Mouse (Mus musculus) forebrain, embryonic 15.5 days (tissue): ENCODE data around the gene Tbcc. TPM values are rescaled to one million over a fixed set of nuclear protein-coding genes. Genes with fewer than 3 reads are reported as not detected.

Source experiments
- ATAC-seq: fragments of 200-750 bp; cut with Nextera tagmentation; replicated peaks from 2 replicates; pipeline ENCODE4 v1.8.0; 2017; ENCODE audit warnings: mild to moderate bottlenecking, moderate TSS enrichment, moderate library complexity
- H3K27ac ChIP-seq: fragments of 300-500 bp; sonication (generic); replicated peaks from 2 replicates; pipeline ENCODE4 v1.5.1; 2015; ENCODE audit warnings: mild to moderate bottlenecking, inconsistent platforms
- H3K27me3 ChIP-seq: fragments of 300-500 bp; sonication (generic); 2 replicates; pipeline ENCODE4 v1.6.1; 2015; ENCODE audit warnings: inconsistent platforms
- H3K36me3 ChIP-seq: fragments of 300-500 bp; sonication (generic); 2 replicates; pipeline ENCODE4 v1.6.1; 2015; ENCODE audit warnings: mild to moderate bottlenecking, inconsistent platforms
- H3K4me1 ChIP-seq: fragments of 300-500 bp; sonication (generic); 2 replicates; pipeline ENCODE4 v1.6.1; 2015; ENCODE audit warnings: inconsistent platforms
- H3K4me2 ChIP-seq: fragments of 300-500 bp; sonication (generic); replicated peaks from 2 replicates; pipeline ENCODE4 v1.6.1; 2015; ENCODE audit warnings: mild to moderate bottlenecking, inconsistent platforms
- H3K4me3 ChIP-seq: fragments of 300-500 bp; sonication (generic); 2 replicates; pipeline ENCODE4 v1.5.1; 2015; ENCODE audit warnings: mild to moderate bottlenecking, inconsistent platforms
- H3K9ac ChIP-seq: fragments of 300-500 bp; sonication (generic); replicated peaks from 2 replicates; pipeline ENCODE4 v1.6.1; 2015; ENCODE audit warnings: mild to moderate bottlenecking, inconsistent platforms
- H3K9me3 ChIP-seq: fragments of 300-500 bp; sonication (generic); 2 replicates; pipeline ENCODE4 v1.6.1; 2016; ENCODE audit warnings: inconsistent platforms
- WGBS: fragments of 180-500 bp; shearing (Covaris S2); methylation state at CpG from one replicate; pipeline ENCODE4 v1.1.7; 2015; ENCODE audit warnings: mixed read lengths; 5-methylcytosine and 5-hydroxymethylcytosine counted together
- polyA plus RNA-seq: library from polyadenylated mRNA; unstranded; fragments of >200 nt; fragmentation: Nextera tagmentation; extraction: Ambion mirVana; gene quantifications from 2 replicates; pipeline ENCODE4 v1.2.1, GENCODE M21; 2015

The Tbcc gene
- polyA plus RNA-seq, 1 experiment from 2014 or later: 65.9 TPM

DNA sequence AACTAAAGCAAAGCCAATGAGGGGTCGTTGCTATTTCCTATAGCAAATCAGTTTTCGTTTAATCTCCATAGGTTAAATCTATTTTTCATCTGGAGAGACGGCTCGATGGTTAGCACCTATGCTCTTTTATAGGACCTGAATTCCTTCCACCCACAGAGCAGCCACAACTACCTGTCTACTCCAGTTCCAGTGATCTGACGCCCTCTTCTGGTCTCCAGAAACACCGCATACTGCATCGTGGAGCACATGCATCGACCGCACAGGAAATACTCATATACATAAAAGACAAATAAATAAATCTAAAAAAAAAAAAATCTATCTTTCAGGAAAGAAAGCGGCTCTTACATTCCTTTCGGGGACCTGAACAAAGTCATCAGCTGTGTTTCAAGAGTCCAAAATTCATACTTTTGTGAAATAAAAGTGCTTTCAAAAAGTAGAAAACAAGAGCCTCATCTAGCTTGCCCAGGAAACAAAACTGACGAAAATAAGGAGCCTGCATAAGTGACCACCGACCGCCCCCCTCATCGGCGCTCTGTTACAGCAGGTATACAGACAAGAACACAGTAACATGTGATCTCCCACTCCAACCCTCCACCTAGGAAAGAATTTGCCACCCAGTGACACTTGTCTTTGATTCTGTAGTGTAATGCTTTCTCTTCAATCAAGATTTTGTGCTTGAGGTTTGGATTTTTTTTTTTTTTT, 1.8 kb upstream of the Tbcc start:
- no peak for ATAC-seq
- peak overlapping the region; percentile 91 for H3K4me3 ChIP-seq
- no peaks in the 10 kb centered on the region for H3K9me3 ChIP-seq
- H3K36me3 ChIP-seq: peaks cover 2% of the 10 kb centered on the region; the same call in 1 of the 2 replicates
- H3K4me2 ChIP-seq: peak overlapping the region; percentile 71
- peaks cover 39% of the 10 kb centered on the region for H3K4me1 ChIP-seq
- peak overlapping the region; percentile 98 for H3K27ac ChIP-seq
- 32% methylated on average over 16 of the region's 16 CpGs for WGBS
- no peaks in the 10 kb centered on the region for H3K27me3 ChIP-seq
- H3K9ac ChIP-seq: peak overlapping the region; percentile 86

DNA sequence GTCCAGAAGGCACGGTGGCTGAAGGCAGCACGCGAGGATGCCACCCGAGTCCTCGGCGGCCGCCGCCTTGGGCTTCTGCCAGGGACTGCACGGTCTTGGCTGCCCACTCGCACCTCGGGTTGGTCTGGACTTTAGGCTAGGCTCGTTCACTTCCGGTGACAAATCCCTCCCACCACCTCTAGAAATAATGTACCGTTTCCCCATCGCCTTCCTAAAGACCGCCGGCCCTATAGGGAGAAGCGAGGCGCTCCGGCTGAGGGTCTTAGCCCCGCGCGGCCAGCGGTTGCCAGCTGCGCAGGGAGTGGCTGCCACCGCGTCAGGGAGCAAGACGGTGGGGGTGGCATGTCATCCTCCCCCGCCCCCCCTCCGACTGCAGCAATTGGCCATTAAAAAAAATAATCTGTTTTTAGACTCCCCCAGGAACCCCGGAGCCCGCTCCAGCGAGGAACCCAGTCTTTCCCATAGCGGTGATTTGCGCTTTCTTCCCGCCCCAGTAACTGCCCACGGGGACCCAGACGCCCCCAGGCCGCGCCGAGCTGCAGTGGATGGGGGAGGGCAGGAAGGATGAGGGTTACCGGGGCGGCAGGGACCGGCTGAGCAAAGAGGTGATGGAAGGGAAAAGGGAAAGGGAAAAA, 917 bp upstream of the Tbcc start:
- under 1% methylated on average over 44 of the region's 44 CpGs for WGBS
- Histone ChIP-seq H3K36me3 (peaks cover 2% of the 10 kb centered on the region; the same call in 1 of the 2 replicates), H3K9me3 (no peaks in the 10 kb centered on the region), H3K27ac (peak overlapping the region; percentile 98), H3K27me3 (no peaks in the 10 kb centered on the region), H3K4me2 (peak overlapping the region; percentile 71), H3K4me1 (peaks cover 43% of the 10 kb centered on the region), H3K9ac (peak overlapping the region; percentile 86), H3K4me3 (peak overlapping the region; percentile 91)
- peak; percentile 51 for ATAC-seq

DNA sequence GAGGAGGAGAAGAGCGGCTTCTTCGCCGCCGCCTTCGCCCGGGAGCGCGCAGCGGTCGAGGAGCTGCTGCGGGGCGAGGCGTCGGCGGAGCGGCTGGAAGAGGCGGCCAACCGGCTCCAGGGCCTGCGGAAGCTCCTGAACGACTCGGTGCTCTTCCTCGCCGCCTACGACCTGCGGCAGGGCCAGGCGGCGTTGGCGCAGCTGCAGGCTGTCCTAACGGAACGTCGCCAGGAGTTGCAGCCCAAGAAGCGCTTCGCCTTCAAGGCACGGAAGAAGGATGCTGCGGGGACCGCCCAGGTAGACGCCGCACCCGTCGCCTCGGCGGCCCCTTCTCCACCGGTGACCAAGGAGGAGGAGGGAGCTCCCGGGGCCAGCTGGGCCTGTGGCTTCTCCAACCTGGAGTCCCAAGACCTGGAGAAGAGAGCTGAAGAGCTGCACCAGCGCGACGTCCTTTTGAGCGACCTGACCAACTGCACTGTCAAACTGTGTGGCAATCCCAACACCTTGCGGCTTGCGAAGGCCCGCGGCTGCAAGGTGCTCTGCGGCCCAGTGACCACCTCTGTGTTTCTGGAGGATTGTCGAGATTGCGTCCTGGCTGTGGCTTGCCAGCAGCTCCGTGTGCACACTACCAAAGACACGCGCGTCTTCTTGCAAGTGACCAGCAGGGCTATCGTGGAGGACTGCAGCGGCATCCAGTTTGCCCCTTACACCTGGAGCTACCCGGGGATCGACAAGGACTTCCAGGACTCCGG, 535 bp downstream of the Tbcc start:
- Histone ChIP-seq H3K9ac (peak overlapping the region; percentile 94), H3K9me3 (no peaks in the 10 kb centered on the region), H3K27ac (peak overlapping the region; percentile 92), H3K4me3 (peak overlapping the region; percentile 91), H3K4me2 (peak overlapping the region; percentile 94), H3K4me1 (peaks cover 43% of the 10 kb centered on the region), H3K36me3 (peaks cover 2% of the 10 kb centered on the region; the same call in 1 of the 2 replicates), H3K27me3 (no peaks in the 10 kb centered on the region)
- no peak; the same call in none of the 2 replicates for ATAC-seq
- 2% methylated on average over 61 of the region's 64 CpGs for WGBS

DNA sequence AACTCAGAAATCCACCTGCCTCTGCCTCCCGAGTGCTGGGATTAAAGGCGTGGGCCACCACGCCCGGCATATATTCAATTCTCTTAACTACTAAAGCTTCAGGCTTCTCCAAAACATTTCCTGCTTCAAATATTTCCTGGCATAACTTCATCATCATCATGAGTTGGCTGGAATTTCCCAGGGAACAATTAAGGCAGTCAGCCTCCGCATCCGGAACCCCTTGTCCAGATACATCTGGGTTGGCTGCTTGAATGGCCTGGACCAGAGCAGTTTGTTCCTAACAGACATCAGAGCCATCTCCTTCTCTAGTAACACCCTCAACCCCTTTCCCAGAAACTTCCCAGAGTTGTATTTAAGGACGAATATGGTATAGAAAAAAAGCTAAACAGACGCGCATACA, 4.9 kb downstream of the Tbcc start:
- H3K27me3 ChIP-seq: no peaks in the 10 kb centered on the region
- ATAC-seq: no peak
- WGBS: 94% methylated on average over 9 of the region's 9 CpGs
- no peaks in the 10 kb centered on the region for H3K9me3 ChIP-seq
- H3K4me2 ChIP-seq: no peak overlapping the region
- peaks cover 2% of the 10 kb centered on the region; the same call in 1 of the 2 replicates for H3K36me3 ChIP-seq
- no peak overlapping the region for H3K9ac ChIP-seq
- no peak overlapping the region for H3K4me3 ChIP-seq
- H3K4me1 ChIP-seq: peaks cover 29% of the 10 kb centered on the region
- no peak overlapping the region for H3K27ac ChIP-seq

DNA sequence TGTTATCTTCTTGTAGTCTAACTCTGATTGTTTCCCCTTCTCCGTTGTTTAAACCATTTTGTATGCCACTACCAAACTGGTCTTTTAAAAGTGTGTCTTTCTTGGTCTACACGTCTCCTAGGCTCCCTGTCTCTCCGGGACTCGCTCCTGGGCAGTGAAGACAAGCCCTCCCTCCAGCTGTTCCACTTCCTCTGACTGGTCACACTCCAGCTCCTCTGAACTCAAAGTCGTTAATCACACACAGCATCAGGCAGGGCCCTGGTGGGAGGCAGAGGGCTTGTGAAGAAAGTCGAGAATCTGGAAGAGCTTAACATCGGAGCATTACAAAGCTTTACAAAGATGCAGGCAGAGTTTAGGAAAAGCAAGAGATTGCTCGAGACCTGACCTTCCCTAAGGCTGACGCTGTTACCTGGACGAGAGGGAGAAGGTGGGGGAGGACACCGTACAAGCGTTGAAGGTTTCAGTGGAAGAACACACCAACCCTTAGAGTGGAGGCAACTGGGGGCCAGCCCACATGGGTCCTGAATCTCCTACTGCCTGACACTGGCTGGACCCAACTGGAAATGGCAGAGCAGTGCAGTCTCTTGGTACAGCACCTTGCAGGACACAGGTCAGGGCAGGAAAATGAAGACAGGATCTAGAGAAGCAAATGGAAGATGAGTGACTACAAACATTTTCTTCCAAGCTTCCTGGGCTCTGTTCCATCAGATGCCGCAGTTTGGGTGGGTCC, 6.9 kb downstream of the Tbcc start:
- H3K4me2 ChIP-seq: no peak overlapping the region
- 54% methylated on average over 13 of the region's 13 CpGs for WGBS
- H3K4me3 ChIP-seq: no peak overlapping the region
- peaks cover 17% of the 10 kb centered on the region for H3K4me1 ChIP-seq
- H3K27ac ChIP-seq: no peak overlapping the region
- H3K9ac ChIP-seq: no peak overlapping the region
- peaks cover 2% of the 10 kb centered on the region; the same call in 1 of the 2 replicates for H3K36me3 ChIP-seq
- no peaks in the 10 kb centered on the region for H3K9me3 ChIP-seq
- no peaks in the 10 kb centered on the region for H3K27me3 ChIP-seq
- no peak for ATAC-seq

DNA sequence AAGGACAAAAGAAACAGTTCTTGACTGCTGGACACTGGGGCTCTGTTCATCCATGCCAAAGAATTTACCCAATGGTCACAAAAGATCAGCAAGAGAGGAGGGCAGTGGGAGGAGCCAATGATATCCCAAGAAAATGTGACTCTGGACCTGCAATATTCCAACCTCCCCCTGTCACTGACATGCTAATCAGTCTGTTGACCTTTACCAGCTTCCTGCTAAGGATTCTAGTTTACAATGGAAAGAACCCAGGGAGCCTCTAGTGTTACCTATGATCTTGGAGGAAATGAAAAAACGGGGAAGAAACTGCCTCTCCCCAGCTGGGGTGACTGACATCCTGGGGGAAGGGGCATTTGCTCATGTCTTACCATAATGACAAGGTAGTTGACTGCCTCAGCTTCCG, 10.5 kb downstream of the Tbcc start:
- no peak for ATAC-seq
- no peak overlapping the region for H3K4me3 ChIP-seq
- H3K9me3 ChIP-seq: no peaks in the 10 kb centered on the region
- no peak overlapping the region for H3K9ac ChIP-seq
- no peaks in the 10 kb centered on the region for H3K36me3 ChIP-seq
- H3K27me3 ChIP-seq: no peaks in the 10 kb centered on the region
- no peak overlapping the region for H3K27ac ChIP-seq
- peaks cover 6% of the 10 kb centered on the region; the same call in 1 of the 2 replicates for H3K4me1 ChIP-seq
- 48% methylated on average over 2 of the region's 2 CpGs for WGBS
- no peak overlapping the region for H3K4me2 ChIP-seq

DNA sequence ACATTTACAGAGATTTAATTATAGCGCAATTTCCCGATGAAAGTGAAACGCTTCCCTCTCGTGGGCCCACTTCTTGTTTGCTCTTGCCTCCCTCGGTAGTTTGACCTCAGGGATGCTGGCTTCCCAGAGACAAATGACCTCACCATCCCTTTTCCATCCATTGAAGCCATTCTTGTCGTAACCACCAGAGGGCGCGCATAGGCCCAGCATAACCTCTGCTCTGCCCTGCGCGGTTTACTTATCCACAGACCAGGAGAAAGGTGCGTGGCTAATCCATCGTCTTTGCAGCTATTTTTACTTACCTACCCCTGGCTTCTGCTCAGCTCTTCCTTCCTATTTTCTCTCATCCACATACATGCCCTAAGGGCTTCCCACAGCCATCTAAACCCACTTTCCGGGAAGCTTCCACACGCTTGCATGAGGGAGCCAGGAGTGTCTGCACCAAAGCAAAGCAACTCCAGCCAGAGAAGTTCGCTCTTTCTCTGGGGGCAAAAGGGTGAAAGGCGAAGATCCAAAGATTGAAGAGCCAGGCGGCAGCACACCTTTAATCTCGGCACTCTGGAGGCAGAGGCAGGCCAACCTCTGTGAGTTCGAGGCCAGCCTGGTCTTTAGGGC, 13.5 kb downstream of the Tbcc start:
- H3K27me3 ChIP-seq: no peaks in the 10 kb centered on the region
- peaks cover 6% of the 10 kb centered on the region; the same call in 1 of the 2 replicates for H3K4me1 ChIP-seq
- H3K27ac ChIP-seq: no peak overlapping the region
- 0 out of 2 replicates have a peak, but pooled peaks have one; percentile 51 for ATAC-seq
- H3K9ac ChIP-seq: 0 out of 2 replicates have a peak overlapping the region, but pooled peaks have one; percentile 1
- H3K9me3 ChIP-seq: no peaks in the 10 kb centered on the region
- no peak overlapping the region for H3K4me3 ChIP-seq
- 21% methylated on average over 19 of the region's 19 CpGs for WGBS
- no peaks in the 10 kb centered on the region for H3K36me3 ChIP-seq
- no peak overlapping the region for H3K4me2 ChIP-seq

DNA sequence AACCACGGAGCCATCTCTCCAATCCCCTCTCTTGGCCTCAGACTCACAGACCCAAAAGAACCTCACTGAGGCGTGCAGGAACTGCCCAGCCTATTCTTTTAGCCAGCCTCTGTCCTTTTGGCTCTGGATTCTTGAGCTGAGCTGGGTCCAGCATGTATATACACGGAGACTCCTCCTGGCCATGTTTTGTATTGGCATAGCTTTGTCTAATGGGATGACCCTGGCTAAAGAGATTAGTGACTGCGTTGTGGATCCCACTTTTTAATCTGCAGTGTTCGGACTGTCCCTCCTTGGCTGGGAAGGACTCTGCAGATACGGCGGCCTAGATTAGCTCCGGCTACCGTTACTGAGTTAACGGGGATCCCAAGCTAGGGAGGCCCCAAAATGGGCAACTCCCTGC, 19.7 kb downstream of the Tbcc start, which contains the start of gene Prph2:
TSS of gene Prph2 (plus strand) at position 274 of the 400 bp plus-strand sequence.
- no peak within 1 kb of the TSS for H3K4me3 ChIP-seq
- 82% methylated on average over 10 of the region's 10 CpGs for WGBS
- no peak for ATAC-seq

DNA sequence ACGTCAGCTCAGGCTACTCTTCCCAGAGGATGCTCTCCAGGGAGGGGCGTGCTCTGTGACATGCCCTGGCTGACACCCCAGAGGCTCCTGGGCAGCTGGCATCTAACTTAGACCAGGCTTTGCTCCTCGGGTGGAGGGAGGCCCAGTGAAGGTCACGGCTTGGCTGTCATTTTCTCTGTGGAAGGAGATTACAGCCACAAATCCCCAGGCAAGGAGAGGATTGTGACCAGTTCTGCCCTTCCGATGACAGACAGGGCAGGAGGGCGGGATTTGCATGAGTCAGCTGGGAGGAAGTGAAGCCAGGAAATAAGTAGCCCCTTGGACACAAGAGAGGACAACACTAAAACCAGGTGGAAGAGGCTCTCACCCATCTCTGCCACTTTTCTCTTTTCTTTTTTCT, 21.8 kb downstream of the Tbcc start:
- Histone ChIP-seq H3K4me3 (no peak overlapping the region), H3K9me3 (no peaks in the 10 kb centered on the region), H3K4me1 (no peaks in the 10 kb centered on the region), H3K27me3 (no peaks in the 10 kb centered on the region), H3K36me3 (no peaks in the 10 kb centered on the region), H3K9ac (no peak overlapping the region), H3K27ac (no peak overlapping the region), H3K4me2 (no peak overlapping the region)
- 53% methylated on average over 6 of the region's 6 CpGs for whole genome bisulfite sequencing
- no peak for ATAC-seq

More for the DNA sequence above, 19.7 kb downstream of the Tbcc start, which contains the start of gene Prph2:
- Histone ChIP-seq H3K27me3 (no peaks in the 10 kb centered on the region), H3K9me3 (no peaks in the 10 kb centered on the region), H3K4me1 (no peaks in the 10 kb centered on the region), H3K27ac (no peak within 1 kb of the TSS), H3K4me2 (no peak within 1 kb of the TSS), H3K36me3 (no peaks in the 10 kb centered on the region), H3K9ac (no peak within 1 kb of the TSS)

DNA sequence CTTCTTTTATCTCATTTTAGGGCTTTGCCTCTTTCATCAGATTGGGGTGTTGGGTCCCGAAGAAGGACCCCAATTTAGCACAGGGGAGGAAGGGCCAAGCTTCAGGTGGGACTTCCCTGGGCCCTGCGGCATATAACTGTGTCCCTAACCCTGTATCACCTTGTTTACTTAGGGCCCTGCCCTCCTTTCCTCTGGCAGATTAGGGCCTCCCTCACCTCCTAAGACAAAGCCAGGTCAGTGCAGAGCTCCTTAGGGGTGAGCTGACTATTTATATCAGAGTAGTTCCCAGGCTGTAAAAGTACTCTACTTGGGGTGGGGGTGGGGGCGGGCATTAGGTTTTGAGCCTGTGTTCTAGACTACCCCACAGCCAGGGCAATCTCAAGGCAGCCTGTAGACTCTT, 24.6 kb downstream of the Tbcc start:
- Histone ChIP-seq H3K27me3 (no peaks in the 10 kb centered on the region), H3K9me3 (no peaks in the 10 kb centered on the region), H3K4me1 (no peaks in the 10 kb centered on the region), H3K36me3 (no peaks in the 10 kb centered on the region), H3K9ac (no peak overlapping the region), H3K4me3 (no peak overlapping the region), H3K27ac (no peak overlapping the region), H3K4me2 (no peak overlapping the region)
- 74% methylated on average over 3 of the region's 3 CpGs for WGBS
- ATAC-seq: no peak

DNA sequence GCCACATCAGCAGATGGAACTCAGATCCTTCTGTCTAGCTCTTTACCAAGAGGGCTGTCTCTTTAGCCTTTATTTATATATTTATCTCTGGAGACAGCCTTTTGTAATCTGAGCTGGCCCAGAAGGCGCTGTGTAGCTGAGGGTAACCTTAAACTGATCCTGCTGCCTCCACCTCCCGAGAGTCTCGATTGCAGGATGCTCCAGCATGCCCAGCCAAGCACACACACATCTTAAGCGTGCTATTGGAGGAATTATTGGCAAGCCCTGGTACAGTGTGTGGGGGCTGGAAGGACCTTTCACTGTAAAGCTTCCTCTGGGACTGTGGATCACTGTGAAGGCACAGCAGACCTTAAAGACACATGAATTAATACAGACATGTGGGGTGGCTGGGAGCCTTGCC, 28.5 kb downstream of the Tbcc start:
- H3K4me3 ChIP-seq: no peak overlapping the region
- H3K36me3 ChIP-seq: no peaks in the 10 kb centered on the region
- no peak overlapping the region for H3K9ac ChIP-seq
- no peaks in the 10 kb centered on the region for H3K27me3 ChIP-seq
- H3K4me1 ChIP-seq: no peaks in the 10 kb centered on the region
- no peak overlapping the region for H3K4me2 ChIP-seq
- H3K27ac ChIP-seq: no peak overlapping the region
- no peaks in the 10 kb centered on the region for H3K9me3 ChIP-seq
- no peak for ATAC-seq
- WGBS: 38% methylated on average over 4 of the region's 4 CpGs
